Mouse (Mus musculus) naive thymus-derived CD4-positive, alpha-beta T cell, adult 2 months (primary cell): ENCODE measurements around the gene Xpo1.
"Not testable (repeated sequence)": the region's sequence is repeated elsewhere in the genome, so short reads cannot be mapped to it uniquely, and the experiment has no call there.

Experiments used
- DNase-seq: peaks from one replicate; pipeline ENCODE4 v3.0.0-alpha.2; 2011; ENCODE audit warnings: low read depth

Xpo1 gene

DNA sequence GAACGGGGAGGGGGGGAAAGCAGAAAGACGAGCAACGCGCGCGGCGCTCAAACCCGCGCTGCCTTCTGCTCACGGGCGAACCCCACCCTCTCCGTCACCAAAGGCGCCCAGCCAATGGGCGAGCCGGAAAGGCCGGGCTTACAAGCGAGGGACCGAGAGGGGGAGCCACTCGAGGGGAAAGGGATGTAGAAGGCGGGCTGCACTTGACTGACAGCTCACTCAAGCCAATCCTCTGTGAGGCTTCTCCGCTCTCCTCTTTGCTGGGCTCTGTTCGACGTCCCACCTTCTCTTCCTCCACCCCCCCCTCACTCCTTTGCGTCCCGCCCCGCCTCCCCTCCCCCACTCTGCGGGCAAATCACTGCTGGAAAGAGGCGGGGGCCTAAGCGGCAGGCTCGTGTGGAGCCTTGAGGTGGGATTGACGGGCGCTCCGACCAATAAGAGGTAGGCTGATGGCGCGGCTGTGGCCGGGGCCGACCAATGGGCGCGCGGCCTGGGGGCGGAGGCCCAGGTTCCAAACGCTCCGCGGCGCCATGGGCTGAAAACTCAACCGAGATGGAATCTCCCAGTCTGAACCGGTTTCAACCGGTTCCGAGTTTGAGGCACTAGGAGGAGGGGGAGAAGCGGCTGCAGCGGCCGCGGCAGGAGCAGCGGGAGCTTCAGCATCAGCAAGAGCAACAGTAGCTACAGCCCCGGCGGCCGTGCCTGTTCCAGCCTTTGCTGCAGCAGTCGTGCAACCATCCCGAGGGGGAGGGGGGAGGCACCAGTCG is at the start of gene Xpo1:
TSS of gene Xpo1 (plus strand) at position 615 of the 767 bp plus-strand sequence.
- DNase-seq: peak; percentile 100

DNA sequence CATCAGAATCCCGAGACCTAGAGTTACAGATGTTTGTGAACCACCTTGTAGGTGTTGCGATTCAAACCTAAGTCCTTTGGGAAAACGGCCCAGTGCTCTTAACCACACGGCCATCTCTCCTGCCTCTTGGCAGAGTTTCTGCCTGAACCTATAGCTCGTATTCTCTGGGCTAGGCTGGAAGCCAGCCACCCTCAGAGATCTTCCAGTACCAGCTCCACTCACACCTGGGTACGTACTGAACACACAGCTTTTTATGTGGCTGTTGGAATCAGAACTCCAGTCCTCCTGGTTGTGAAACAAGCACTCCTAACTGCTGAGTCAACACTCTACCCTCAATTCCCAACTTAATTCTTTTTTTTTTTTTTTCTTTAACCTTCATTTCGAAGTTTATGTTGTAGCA is 46.1 kb upstream of the Xpo1 start:
- DNase-seq: no peak

DNA sequence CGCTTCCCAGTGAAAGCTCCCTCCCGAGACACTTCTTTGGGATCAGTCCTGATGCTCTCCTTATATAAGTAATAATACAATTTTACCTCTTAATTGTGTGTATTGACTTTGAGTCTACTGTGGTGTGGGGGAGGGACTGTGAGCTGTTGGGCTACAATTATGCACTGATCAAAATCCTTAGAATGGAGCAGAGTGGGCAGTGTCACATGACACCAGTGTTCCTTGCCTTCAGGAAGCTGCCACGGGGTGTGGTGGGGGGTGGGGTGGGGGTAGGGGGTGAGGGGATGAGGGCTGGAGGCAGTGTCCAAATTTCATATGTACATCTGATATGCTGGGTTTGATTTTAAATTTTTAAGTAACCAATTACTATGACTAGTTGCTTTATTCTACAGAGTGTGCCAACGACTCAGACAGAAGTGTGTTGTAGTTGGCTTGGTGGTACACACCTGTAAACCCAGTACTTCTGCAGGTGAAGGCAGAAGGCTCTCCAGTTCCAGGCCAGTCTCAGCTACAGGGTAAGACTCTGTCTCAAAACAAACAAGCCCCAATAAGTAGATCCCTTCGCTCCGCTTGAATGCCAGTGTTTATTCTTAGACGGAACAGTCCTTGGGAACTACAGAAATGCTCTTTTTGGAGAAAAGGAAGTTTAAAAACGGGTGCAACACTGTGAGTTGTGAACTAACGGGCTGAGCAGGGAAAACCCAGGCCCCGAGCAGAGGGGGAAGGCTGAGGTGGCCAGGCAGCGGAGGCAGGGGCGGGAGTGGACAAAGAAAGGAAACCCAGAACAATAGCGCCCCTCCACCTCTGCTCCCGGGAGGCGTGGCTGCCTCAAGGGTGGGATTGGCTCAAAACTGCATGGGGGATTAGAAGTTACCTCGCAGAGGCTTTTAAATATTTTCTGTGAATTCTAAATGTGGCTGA is 45.0 kb upstream of the Xpo1 start:
- DNase-seq: no peak

DNA sequence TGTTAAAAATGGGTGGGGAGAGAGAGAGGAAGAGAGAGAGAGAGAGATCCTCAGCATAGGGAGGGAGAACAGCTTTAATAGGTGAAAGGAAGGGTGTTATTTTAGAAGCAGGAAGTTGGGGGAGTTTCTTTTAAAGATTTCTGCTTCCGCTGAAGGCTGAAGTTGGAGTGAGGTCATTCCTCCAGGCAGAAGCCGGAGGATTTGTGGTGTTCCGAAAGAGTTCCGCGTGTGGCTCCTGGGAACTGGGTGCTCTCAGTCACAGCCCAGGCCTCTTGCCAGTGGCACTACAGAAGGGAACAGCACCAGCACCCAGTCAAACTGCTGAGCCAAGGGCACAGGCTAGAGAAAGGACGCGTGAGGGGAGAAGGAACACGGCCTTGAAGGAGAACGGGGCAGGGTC is 38.4 kb upstream of the Xpo1 start:
- no peak for DNase-seq

DNA sequence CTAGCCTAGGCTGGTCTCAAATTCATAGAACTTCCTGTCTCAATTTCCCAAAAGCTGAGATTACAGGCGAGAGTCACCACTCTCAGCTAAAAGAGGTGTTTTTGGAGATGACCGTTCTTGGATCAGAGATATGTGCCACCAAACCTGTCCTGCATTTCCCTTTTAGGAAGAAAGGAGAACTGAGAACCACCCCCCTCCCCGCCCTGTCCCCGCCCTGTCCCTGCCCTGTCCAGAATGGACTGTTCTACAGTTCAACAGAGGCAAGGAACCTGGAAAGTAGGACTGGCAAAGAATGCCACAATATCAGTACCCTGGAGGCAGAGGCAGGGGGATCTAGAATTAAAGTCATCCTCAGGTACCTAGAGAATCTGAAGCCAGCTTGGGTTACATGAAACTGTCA is 19.8 kb upstream of the Xpo1 start:
- DNase-seq: no peak

DNA sequence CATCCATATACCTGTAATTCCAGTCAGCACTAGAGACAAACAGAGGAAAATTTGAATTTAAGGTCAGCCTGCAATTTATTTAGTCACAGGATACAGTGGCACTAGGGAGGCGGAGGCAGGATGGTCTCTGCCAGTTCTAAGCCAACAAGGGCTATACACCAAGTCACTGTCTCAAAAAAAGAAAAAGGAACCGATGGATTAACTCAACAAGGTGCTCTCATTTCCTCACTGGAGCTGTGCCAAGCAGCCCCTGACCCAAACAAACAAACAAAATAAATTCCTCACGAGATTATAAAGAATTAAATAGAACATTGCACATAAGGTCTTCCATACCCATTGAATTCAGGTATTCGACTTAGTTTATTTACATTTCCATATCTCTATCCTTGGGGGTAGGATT is 1.9 kb upstream of the Xpo1 start:
- no peak for DNase-seq

DNA sequence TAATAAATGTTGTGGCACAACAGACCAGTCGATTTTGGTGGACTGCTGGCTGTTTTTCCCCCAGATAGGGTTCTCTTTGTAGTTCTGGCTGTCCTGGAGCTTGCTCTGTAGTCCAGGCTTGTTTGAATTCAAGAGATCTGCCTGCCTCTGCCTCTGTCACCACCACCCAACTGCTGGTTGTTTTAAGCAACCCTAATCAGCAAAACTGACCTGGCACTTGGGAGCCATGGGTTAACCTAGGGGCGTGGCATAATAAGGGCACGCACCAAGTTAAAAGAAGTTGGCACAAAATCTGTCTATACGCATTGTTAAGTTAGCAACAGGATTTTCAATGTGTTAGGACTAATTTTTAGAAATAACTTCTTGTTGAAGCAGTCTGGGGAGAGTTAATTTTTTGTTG is 1.3 kb upstream of the Xpo1 start:
- peak; percentile 34 for DNase-seq

DNA sequence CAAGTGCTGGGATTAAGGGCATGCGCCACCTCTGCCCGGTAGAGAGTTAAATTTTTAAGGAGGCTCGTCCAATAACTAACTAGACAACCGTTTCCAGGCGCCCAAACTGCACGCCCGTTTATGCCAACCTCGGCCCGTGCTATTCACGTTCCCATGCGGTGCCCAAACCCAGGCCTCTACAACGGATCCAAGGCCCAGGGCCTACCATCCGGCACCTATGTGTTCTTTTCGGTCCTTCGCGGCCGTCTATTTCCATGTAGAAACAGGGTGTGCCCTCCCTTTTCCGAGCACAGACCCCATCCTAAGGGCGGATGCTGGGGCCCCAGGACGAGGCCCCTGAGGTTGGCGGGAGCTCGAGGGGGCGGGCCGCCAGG is 801 bp upstream of the Xpo1 start:
- no peak for DNase-seq

DNA sequence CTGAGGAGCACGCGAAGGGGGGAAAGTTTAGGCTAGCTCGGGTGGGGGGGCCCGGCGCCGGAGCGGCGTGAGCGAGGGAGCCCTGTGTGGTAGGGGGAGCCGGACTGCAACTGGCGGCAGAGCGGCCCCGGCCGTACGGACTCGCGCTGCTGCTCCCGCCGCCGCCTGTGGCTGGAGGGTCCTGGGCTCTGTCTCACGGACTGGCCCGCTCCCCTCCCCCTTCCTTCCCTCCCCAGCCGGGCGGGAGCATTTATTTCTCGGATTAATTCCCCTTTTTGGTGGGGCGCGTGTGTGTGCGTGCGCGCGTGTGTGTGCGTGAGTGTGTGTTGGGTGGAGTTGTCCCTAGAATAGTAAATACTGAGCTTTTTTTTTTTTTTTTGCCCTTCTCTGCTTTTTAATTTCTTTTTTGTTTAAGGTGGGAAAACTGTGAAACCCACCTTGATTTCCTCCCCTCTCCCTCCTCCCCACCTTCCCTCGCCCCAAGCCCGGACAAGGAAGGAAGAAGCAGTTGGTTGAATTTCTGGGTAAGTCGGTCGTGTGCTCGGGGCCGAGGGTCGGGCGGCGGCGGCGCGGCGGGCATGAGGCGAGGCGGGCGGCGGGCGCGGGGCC is 457 bp downstream of the Xpo1 start:
- no peak for DNase-seq

DNA sequence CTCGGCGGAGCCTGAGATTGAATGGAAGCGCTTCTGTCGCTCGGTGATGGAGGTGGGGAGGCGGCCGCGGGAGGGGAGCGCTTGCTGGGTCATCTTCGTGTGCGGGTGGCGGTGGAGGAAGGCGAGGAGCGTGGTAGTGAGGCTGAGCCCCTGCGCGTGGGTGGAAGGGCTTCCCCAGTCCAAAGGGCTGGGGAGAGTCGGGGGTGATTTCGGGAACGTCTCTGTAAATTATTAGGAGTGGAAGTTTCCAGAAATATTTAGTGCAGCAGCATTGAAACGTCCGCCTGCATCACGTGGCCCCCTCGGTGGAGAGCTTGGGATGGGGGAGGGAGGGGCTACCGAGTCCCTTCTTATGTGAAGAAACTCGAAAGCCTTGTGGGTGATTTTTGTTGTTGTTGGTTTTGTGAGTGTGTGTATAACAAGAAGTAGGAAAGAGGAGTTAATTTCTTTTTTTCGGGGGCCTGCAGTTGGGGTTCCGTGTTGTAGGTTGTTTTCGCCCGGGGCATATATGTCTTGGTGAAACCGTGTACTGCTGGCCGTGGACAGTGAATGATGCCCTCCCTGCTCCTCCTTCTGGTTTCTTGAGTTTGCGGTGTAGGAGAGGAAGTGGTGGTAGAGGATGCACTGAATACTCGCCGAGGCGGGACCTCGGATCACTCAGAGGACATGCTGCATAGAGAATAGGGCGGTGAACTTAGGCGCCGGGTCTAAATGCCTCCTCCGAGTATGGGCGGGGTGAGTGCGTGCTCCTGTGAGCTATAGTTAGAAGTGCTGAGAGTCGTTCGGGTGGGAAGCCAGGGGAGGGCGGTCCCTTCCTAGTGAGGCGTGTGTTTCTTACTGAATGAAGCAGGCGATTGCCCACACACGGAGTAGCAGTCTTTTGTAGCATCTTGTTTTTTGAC is 1.2 kb downstream of the Xpo1 start:
- peak; percentile 89 for DNase-seq

DNA sequence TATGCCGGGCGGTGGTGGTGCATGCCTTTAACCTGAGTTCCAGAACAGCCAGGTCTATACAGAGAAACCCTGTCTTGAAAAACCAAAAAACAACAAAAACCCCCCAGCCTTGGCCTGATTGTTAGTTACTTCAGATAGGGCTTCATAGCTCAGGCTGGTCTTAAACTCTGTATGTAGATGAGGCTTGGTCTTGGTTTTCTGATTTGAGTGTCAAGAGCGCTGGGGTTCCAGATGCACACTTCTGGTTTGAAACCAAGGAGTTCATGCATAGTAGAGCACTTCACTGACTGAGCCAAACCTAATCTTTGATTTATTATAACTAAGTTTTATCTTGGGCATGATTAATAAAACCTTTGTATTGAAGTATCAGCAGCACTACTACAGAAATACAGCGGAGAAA is 3.2 kb downstream of the Xpo1 start:
- DNase-seq: no peak

DNA sequence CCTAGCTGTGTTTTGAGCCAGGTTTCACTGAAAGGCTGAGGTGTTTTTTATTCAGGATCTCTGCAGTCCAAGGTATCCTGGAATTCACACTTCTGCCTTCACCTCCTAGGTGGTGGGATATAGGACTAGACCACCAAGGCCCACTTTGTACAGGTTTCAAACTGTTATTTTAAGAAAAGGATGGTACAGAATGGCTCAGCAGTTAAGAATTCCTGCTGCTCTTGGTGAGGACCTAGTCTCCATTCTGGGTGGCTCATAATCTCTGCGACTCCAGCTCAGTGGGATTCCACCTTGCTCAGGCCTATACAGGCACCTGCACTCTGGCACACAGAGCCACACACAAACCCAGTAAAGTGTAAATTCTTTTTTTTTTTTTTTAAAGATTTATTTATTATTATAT is 3.6 kb downstream of the Xpo1 start:
- DNase-seq: no peak

DNA sequence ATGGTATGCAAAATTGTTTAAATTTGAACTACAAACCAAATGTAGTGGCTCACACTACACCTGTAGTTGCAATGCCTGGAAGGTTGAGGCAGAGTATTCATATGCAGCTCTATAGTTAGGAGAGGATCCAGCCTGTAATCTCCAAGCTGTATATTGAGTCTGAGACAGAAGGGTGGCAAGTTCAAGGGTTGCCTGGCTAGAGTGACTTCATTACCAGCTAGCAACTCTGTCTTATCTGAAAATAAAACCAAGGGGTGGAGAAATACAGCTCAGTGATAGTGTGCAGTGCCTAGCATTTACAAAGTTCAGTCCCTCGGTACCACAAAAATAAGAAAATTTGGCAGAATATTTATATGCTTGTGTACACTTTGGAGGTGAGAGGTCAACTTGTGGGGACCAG is 4.3 kb downstream of the Xpo1 start:
- DNase-seq: no peak

DNA sequence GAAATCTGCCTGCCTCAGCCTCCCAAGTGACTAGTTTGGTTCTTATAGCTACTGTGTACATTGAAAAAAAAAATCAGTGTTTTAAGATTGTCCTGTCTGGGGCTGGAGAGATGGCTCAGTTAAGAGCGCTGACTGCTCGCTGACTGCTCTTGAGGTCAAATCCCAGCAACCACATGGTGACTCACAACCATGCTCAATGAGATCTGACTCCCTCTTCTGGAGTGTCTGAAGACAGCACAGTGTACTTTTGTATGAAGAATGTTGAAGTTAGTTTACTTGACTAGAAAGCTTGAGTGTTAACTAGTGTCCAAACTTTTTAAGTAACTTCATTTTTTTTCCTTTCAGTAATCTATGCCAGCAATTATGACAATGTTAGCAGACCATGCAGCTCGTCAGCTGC is 5.6 kb downstream of the Xpo1 start:
- DNase-seq: peak; percentile 48

DNA sequence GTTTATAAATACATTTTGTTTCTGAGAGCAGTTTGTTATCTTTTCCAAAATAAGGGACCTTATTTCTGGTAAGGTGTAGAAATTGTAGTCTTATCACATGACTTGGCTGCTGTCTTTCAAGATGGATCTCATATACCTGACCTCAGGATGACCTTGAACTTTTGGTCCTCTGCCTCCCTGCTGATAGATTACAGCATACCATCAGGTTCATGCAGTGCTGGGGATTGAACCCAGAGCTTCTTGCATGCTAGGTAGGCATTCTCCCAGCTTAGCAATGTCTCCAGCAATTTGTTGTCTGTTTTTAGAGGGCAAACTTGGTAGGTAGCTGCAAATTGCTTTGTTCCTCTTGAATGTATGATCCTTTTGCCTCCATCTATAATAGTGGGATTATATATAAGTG is 9.1 kb downstream of the Xpo1 start:
- no peak for DNase-seq

DNA sequence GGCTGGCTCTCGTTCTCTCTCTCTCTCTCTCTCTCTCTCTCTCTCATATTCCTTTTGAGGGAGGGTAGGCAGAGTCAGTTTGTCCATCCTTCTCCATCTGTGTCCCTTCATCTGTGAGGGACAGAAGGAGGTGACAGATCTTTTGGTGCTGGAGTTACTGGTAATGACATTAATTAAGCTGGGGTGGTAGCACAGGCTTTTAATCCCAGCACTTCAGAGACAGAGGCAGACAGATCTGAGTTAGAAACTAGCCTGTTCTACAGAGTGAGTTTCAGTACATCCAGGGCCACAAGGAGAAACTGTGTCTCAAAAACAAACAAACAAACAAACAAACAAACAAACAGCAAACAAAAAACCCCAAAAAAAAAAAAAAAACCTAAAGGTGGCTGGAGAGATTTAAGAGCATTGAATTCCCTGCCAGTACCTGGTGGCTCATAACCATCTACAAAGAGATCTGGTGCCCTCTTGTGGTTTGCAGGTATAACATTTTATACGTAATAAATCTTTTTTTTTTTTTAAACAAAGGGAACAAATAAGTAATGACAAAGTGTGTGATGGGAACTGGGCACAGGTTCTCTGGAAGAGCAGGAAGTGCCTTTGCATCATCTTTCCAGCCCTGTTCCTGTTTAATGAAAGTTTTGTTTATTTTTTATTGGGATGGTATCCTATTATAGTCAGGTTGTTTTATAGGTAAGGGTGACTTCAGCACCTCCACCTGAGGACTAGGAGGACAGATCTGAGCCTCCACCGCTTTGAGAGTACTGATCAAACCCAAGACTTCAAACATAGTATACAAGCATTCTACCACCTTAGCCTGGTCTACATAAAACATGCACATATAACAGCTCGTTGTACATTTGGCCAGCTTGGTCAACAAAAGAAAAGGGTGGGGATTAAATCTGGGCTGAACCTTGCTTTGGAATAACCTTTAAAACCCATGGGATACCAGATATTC is 16.2 kb downstream of the Xpo1 start:
- peak; percentile 79 for DNase-seq

DNA sequence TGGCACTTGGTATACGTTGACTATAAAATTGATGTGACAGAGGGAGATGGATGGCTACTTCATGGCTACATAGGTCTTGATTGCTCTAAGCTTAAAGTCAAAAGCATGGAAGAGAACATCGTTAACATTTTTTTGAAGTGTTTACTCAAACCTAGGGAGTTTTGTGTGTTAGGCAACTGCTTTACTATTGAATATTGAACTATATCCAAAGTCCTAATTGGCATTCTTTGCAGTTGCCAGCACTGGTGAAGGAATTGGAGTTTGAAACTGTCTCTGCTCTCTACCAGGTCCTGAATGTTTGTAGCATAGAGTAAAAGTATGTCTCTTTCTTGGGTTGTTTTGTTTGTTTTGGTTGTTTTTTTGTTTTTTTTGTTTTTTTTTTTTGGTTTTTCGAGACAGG is 19.9 kb downstream of the Xpo1 start:
- no peak for DNase-seq

DNA sequence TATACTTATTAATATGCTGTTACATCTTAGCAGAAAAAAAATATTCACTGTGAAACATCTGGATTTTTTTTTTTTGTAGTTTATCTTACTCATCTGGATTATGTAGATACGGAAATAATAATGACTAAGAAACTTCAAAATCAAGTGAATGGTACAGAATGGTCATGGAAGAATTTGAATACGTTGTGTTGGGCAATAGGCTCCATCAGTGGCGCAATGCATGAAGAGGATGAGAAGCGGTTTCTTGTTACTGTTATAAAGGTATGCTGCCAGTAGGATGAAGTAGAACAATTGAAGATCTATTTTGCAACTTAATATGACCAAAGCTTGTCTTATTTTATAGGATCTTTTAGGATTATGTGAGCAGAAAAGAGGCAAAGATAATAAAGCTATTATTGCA is 28.6 kb downstream of the Xpo1 start:
- no peak for DNase-seq

DNA sequence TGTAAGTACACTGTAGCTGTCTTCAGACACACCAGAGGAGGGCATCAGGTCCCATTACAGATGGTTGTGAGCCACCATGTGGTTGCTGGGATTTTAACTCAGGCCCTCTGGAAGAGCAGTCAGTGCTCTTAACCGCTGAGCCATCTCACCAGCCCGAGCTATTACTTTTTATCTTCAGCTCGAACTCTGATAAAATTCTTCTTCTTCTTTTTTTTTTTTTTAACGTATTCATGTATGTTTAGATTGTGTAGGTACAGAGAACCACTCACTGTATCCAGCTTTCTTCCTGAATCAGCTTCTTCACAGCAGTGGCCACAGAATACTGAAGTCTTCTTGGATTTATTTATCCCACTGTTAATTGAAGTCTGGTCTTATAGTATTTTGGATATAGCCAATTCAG is 33.0 kb downstream of the Xpo1 start:
- DNase-seq: not testable (repeated sequence)

DNA sequence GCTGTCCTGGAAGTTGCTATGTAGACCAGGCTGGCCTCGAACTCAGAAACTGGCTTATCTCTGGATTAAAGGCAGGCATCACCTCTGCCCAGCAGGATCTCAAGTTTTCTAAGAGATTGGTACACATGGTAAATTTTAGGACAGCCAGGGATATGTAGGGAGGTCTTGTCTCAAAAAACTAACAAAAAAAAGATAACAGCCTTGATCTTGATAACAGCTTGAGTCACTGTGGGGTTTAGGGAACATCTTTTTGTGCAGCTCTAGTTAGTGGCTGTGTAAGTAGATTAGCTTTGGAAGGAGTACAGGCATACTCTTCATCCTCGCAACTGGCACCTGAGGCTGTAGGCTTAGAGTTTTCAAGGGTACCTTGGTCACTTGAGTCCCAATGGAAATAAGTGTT is 41.5 kb downstream of the Xpo1 start:
- no peak for DNase-seq

DNA sequence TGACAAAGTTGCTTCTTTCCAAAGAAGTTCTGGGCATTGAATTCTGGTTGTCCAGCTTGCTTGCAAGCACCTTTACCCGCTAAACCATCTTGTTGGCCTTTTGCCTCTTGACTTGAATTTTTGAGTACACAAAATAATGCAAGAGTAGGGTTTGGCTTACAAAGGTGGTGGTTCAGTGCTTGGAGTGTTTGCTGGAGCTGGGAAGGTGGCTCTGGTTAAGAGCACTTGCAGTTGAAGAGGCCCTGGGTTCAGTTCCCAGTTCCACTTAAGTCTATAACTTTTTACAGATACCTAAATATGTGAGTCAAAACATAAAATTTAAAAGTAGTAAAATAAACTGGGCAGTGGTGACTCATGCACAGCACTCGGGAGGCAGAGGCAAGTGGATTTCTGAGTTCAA is 42.5 kb downstream of the Xpo1 start:
- no peak for DNase-seq
